Mouse (Mus musculus) forebrain, embryonic 16.5 days (tissue): ENCODE data around the gene Olfr223. TPM values are rescaled to one million over a fixed set of nuclear protein-coding genes. Genes with fewer than 3 reads are reported as not detected.

Experiments used
- polyA plus RNA-seq: library from polyadenylated mRNA; unstranded; fragments of >200 nt; fragmentation: Nextera tagmentation; extraction: Ambion mirVana; gene quantifications from 2 replicates; pipeline ENCODE4 v1.2.1, GENCODE M21; 2015

Gene Olfr223
- polyA plus RNA-seq, 1 experiment from 2014 or later, result not detected

Other genes with a start within 250 kb of the Olfr223 start
- not detected in 2 replicates for gene Prss38, start 217.6 kb downstream of the Olfr223 start, polyA plus RNA-seq
- 11.8 and 14.1 TPM in 2 replicates for gene Jmjd4, start 143.2 kb downstream of the Olfr223 start, polyA plus RNA-seq
- gene Snap47, start 142.1 kb downstream of the Olfr223 start, polyA plus RNA-seq, result 418 and 445 TPM in 2 replicates
- 15.3 and 17.6 TPM in 2 replicates for gene Zfp867, start 120.8 kb downstream of the Olfr223 start, polyA plus RNA-seq
- gene Zkscan17, start 66.5 kb downstream of the Olfr223 start, polyA plus RNA-seq, result 16.6 and 16.8 TPM in 2 replicates
- 0.11 and 0.77 TPM in 2 replicates for gene Nlrp3, start 51.7 kb downstream of the Olfr223 start, polyA plus RNA-seq
- not detected in 2 replicates for gene Olfr222, start 17.1 kb downstream of the Olfr223 start, polyA plus RNA-seq
- 51.7 and 51.9 TPM in 2 replicates for gene Mprip, start 68.0 kb upstream of the Olfr223 start, polyA plus RNA-seq
- gene Pld6, start 194.4 kb upstream of the Olfr223 start, polyA plus RNA-seq, result 4.2 and 6.7 TPM in 2 replicates
- 44.6 and 51.2 TPM in 2 replicates for gene Flcn, start 216.7 kb upstream of the Olfr223 start, polyA plus RNA-seq
- 52.6 and 56.7 TPM in 2 replicates for gene Nt5m, start 246.2 kb upstream of the Olfr223 start, polyA plus RNA-seq
- gene Cops3, start 246.5 kb upstream of the Olfr223 start, polyA plus RNA-seq, result 200 and 212 TPM in 2 replicates